Mouse (Mus musculus) liver, adult (tissue): Measurements from ENCODE around the gene Ccdc58.

Source experiments
- GATA4 ChIP-seq: IDR thresholded peaks from 2 replicates; pipeline ENCODE4 v1.6.1; 2014; ENCODE audit warnings: mild to moderate bottlenecking, low read length; ENCODE audit not compliant: insufficient replicate concordance

Ccdc58 gene

DNA sequence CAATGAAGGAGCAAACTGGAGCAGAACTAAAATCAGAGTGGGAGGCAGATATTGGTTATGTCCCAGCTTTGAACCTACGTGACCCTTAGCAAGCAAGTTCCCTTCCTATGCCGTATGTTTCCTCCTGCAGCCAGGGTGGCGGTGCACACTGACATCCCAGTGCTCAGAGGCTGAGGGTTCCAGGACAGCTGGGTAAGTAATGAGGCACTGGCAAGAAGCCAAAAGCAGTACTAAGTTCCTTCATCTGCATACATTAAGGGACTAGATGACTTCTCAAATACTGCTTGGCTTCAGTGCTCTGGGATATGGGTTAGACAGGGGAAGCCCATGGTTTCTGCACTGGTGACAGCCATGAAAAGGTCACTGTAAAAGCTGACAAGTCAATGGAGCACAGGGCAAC lies 3.1 kb upstream of the Ccdc58 start:
- TF ChIP-seq GATA4, result no peak

DNA sequence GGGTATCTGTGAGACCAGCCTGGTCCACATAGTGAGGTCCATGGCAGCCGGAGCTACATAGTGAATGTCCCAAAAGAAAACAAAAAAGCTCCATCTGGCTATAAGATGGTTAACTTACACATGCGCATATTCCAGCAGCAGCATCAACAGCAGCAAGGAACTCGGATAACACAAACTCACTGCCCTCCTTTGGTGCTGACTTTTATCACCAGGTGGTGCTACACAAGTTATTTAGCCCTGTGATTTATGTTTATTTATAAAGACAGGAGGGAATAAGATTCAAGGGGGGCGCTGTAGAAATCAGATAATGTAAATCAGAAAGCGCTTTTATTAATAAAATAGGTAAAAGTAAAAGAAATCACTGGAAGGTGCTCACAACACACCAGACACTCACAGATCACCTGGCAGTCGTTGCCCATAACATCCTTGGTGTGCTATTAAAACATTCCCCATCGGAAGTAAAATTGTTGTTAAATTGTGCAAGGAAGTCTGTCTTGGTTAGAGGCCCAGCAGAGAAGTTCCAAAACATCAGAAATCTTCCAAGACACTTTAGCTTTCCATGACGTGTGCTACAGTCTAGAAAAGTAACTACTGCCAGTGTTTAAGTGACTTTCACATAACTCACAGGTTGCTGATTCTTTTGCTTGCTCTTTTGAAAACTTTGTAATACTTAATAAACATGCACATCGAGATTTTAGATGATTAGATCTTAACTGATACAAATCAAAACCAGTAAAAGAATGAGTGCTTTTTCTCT lies 1.5 kb upstream of the Ccdc58 start:
- no peak for TF ChIP-seq GATA4

DNA sequence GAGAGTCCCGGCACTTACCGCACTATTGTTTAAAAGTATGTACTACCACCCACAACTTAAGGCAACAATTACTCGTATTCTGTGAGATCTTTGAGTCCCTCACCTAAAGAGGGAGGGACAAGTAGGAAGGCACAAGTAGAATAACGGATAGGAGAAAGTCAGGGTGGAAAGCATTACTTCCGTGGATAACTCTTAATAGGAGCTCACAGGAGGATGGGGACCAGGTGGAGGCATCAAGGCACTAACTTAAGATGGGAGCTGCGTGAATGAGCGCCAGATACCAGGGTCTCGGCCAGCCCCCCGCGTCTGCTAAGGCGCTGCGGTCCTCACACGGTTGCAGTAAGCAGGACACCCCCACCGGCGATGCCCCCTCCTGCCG lies 425 bp upstream of the Ccdc58 start:
- TF ChIP-seq GATA4, result no peak

GRCm38 (mm10) chr16:36072410-36073011 lies 1.0 kb downstream of the Ccdc58 start:
- no peak for TF ChIP-seq GATA4

- TF ChIP-seq GATA4, result no peak
Measured at GRCm38 (mm10) chr16:36074772-36075171, 3.3 kb downstream of the Ccdc58 start.

DNA sequence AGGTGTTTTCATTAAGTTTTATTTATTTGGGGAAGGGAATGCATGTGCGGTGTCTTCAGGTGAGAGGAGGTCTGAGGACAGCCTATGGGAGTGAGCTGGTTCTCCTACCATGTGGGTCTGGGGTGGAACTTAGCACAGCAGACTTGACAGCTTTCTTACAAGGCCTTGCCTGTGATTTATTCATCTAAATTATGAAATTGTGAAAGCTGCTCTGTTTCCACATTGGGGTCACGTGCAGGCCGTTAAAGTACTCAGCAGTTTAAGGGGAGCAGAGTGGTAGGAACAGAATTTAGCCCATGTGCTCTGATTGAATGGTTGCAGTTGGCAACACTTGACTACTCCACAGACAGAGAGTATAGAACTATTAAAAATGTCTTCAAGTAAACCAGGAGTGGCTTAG lies 8.4 kb downstream of the Ccdc58 start:
- TF ChIP-seq GATA4, result no peak

DNA sequence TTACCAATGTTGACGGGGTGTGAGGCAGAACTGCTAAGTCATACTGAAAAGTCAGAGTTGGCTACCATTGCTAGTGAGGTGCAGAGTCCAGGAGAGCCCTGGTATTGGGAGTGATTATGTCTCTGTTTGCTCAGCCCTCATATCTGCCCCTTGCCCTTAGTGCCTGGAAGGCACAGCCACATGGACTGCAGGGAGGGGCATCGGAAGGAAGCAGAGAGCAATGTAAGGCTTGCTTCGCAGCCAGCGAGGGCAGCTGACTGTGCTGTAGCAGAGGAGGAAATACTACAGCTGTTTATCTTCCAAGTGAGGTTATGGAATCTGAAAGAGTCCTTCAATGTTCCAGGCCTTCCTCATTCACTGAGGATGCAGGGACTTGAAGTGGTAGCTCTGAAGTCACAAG lies 16.4 kb downstream of the Ccdc58 start:
- TF ChIP-seq GATA4, result 0 out of 2 replicates have a peak, but pooled peaks have one; percentile 54

- TF ChIP-seq GATA4, result 0 out of 2 replicates have a peak, but pooled peaks have one; percentile 14
Measured at GRCm38 (mm10) chr16:36089065-36089464, 17.6 kb downstream of the Ccdc58 start.

DNA sequence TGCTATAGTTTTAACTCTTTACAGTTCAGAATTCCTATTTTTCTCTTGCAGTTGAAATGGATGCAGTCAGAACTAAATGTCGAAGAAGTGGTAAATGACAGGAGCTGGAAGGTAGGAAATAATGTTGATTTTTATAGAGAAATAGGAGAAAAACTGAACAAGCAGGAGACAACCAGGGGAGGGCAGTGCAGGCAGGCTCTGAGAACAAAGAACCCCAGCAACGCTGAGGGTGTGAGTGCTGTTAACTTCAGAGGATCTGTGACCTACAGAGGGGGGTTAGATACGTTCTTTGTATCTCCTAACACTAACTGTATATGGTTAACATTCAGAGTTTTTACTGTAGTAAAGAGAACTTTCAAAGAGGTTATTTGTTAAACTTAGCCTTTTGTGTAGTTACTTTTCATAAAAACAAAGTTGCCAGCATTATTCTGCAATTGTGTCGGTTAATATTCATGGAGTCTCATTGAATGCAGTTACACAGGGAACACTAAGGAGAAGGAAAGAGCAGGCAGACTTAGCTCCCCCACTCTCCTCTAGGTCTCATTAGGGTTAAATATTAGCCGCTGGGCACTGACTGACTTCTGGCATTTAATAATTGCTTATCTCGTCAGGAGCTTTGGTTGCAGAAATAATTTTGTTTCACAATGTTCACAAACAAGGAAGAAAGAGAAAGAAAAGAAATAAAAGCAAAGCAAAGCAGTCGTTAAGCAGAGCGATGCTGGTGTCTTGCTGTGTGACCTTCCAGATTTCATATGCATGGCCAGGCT lies 18.5 kb downstream of the Ccdc58 start:
- TF ChIP-seq GATA4, result peak; percentile 56; the same call in 1 of the 2 replicates

DNA sequence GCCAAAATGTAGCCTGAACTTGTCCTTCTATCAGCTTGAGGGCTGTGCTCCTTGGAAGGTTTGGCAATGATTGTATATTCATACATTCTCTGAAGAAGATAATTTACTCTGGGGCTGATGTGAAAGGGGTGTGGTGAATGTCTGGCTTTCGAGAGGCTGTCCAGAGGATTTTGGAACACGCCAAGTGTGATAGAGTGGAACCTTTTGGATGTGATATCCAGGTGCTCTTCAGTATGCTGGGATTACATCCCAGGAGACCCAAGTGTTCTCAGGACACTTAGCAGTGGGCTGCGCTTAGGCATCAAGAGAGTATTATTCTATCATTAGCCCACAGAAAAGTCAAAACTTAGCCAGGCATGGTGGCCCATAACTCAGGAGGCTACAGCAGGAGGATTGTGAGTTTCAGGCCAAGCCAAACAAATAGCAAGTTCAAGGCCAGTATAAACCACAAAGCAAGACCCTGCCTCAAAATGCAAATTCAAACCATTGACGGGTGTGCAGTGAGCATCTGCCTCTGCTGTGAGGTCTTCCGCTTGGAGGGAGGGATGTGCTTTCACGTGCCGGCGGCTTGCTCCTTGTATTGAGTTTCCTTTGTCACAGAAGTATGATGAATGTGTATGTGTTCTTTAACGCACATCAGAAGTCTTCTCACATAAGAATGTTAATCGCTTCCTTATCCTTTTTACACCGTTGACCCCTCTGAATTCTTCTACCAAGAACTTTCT lies 19.5 kb downstream of the Ccdc58 start:
- no peak for TF ChIP-seq GATA4

- TF ChIP-seq GATA4, result no peak
Measured at GRCm38 (mm10) chr16:36094079-36094478, 22.6 kb downstream of the Ccdc58 start.

DNA sequence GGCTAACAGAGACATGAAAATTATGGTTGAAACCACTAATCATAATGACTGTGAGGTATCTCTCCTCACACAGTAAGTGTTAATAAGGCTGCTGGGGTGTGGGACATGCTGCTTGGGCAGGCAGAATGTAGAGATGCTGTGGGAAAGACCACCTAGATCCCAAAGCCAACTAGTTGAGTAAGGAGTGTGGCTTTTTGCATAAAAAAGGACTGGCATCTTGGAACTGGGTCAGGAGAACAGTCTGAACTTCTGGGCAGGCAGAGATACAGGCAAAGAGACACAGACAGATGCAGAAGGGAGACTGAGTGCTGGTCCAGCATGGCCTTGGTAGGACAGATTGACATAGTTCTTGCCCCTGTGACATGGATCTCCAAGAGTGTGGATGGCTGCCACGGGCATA lies 30.0 kb downstream of the Ccdc58 start:
- TF ChIP-seq GATA4, result no peak

- no peak for TF ChIP-seq GATA4
Measured at GRCm38 (mm10) chr16:36102211-36102610, 30.7 kb downstream of the Ccdc58 start.

- no peak for TF ChIP-seq GATA4
Measured at GRCm38 (mm10) chr16:36128092-36128491, 56.6 kb downstream of the Ccdc58 start.

GRCm38 (mm10) chr16:36131141-36131540 lies 59.7 kb downstream of the Ccdc58 start, which contains the start of gene Csta1:
Csta1 (minus strand) TSS chr16:36131241.
- TF ChIP-seq GATA4, result no peak
